Mouse (Mus musculus) thymus, adult 18-20 months (tissue): ENCODE measurements around the gene Ptcd2.

Experiments
- DNase-seq, 2 experiments: peaks; one replicate each; pipeline ENCODE4 v3.0.0; 2022; ENCODE audit warnings: mixed read lengths in 2 of 2

The Ptcd2 gene

DNA sequence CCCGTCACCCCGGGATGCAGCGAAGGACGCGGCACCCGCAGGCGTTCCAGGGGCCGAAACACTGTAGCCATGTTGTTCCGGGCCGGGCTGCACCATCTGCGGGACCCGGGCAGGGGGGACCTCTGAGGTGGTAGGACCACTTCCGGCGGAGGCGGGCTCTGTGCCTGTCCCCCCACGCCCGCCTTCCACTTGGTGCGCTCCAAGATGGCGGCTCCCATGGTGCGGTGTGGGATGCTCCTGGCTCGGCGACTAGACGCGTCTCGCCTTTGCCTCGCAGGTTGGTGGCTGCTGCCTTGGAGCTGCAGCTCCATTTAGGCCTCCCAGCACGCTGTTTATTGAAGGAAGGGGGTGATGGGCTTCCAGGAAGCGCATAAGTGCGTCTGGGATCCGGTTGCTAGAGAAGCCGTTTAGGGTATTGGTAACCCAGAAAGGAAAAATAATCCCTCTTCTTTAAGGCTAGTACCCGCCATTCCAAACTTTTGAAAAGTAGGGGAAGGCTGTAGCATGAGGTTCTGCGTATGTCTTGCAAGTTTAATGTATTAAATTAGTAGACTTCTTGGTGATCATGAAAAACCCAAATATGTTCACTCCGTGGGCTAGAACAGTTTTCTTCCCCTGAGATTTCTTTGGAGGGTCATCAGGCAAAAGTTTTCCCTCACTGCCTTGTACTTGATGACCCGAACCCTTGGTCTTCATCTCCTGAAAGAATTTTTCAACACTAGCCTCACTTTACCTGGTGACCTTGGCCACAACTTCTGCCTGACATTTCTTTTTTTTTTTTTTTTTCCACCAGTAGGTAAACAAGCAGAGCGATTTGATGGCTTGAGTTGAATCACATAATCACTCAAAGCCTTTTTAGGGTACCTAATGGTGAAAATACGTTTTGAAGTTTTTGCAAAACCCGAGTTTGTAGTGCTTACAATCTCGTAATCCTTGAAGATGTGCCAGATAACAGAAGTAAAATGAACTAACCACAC lies at the start of gene Ptcd2, which contains the start of gene Mrps27:
Gene Ptcd2 (minus strand): TSS at position 107 of the 977 bp plus-strand sequence.
Gene Mrps27 (plus strand): TSS at position 188 of the 977 bp plus-strand sequence.
- peak; percentile 95 for DNase-seq

DNA sequence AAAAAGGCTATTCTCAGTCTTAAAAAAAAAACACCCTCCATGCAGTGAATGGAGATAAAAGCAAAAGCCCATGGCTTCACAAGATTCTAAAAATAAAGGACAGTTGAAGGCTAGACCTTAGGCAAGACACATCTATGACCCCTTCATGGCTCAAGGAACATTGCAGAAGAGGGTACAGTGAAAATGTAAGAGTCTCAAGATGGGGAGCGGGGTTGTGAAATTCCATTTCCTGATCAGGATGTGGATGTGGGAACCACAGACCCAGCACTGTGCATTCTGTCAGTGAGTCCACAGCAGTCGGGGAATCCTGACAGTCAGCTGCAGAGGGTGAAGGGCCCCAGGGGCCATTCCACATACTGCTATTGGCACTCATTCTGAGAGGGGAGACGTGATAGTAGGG lies 48.6 kb upstream of the Ptcd2 start:
- DNase-seq, result no peak

DNA sequence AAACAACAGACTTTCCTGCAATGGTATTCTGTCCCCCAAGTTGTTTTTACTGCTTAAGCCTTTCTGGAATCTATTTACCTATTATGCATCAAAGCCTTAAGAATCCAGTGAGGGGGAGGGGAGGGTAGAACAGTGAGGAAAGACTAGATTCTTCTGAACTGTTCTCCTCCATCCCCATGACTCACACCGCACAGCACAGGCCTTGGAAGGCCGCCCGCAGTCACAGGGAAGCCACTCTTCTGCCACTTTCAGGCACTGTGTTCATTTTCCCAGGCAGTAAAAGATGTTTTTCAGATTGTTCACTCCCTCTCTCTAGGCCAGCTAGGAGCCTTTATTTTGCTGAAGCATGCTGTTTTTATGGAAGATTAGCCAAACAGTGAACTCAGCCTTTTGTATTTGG lies 46.9 kb upstream of the Ptcd2 start:
- no peak for DNase-seq

DNA sequence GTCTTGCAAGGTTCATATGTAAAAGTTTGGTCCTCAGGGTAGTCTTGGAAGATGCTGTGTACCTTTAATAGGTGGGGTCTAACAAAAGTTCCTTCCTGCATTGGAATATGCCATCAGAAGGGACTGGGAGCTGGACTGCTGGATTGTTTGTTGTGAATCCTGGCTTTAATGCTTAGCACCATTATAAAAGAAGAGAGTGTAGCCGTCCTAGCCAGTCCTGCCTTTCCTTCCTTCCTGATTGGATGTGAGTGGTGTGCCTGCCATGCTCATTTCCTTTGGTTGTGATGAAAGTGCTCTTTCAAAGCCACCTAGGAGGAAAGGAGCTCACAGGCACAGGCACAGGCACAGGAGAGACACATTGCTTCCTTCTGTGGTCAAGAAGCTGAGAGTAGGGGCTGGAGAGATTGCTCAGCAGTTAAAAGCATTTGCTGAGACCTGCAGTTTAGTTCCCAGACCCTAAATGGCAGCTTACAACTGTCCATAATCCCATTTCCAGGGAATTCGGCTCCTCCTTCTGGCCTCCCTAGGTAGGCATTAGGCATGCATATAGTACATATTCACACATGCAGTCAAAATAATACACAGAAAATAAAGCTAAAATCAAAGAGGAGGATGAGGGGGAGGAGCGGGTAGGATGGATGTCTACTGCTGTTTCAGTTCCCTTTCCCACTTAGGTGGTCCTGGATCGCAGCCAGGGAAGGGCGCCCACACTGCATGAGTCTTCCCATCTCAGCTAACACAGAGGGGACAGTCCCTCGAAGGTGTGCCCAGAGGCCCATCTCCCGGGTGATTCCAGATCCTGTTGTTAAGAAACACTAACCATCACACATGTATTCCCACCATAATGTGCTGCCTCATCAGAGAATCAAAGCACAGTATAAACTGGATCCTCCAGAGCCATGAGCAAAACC lies 43.7 kb upstream of the Ptcd2 start:
- no peak for DNase-seq

DNA sequence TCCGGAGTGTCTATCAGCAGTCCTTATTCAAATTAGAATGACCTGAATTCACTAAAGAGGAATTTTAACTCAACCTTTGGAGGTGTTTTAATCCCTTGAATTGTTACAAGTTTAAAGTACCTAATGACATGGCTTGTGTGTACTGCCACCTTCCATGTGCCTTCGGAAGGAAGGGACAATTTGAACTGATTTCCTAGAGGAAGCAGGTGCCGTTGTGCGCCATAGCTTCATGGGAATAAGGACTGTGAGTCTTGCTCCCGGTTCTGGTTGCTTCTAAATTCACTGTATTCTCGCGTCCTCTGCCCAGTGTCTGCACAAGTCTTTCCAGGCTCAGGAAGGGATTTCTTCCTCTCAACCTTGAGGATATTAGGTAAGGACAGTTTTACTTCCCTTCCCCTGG lies 41.8 kb upstream of the Ptcd2 start:
- no peak for DNase-seq

DNA sequence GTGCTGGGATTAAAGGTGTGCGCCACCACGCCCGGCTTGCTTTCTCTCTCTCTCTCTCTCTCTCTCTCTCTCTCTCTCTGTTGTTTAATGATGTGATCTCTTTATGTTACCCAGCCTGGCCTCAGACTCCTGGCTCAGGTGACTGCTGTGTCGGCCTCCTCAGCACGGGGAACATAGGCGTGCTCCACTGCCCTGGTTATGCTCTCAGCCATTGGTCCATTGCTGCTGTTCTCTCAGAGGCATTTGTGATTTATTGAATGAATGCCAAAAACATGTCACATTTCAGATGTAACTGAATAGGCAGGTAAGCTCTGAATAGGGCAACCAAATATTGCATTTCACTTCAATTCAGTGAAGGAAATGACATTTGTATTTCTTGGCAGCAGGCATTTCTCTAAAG lies 41.4 kb upstream of the Ptcd2 start:
- no peak for DNase-seq

DNA sequence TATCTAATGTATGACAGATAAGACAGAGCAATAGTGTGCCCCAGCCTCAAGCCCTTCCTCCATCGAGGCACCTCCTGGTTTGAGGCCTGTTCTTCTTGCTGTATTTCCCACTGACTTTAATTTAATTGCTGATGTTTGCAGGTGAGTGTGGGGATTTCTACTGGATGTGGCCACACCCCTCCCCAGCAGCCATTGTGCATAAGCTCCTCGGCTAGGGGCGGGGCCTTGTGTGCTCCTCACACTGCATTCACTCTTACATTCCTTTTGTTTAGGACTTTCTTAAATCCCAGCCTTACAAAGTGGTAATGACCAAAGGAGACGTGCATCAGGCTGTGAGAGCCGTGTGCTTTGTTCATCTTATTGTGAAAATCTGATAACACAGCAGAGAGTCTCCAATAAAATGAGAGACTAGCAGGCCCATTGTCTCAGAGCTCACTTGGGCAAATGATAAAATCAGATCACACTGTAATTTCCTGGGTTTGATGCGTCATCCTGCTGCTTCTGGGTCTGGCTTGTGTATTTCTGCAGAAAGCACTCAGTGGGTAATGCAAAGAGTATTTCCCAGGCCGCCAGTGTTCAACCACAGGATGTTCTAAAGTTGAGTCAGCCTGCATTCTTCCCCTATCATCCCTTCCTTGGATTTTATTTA lies 40.2 kb upstream of the Ptcd2 start:
- DNase-seq, result no peak

DNA sequence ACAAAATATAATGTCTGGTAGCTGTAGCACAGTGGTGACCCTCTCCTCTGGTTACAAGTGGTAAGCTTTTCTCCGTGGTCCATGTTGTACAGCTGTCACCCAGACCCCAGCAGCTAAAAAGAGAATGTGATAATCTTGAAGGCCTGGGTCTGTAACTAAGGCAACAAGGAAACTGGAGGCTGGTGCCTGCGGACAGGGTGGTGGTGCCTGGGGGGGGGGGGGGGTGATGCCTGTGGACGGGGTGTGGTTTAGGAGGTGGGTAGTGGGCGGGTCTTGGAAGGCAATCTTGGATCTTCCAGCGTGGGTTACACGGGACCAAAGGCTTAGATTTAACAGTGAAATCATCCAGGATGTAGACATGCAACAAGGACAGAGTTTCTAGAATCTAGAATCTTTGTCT lies 37.9 kb upstream of the Ptcd2 start:
- no peak for DNase-seq

DNA sequence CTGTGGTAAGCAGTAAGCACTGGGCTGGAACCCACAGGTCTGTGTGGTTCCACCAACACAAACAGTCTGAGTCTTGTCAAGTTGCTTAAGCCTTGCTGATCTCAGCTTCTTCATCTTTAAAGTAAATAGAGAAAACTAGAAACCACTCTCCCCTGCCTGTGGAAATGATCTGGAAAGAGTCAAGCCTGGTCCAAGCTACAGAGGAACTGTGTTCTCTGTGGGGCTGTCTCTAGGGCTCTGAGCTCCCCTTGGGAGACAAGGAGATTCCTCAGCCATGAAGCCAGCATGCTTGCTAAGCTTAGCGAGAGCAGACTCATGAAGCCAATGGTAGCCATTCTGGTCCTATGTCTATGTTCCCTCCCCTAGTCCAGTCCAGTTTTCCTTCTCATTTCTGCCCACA lies 33.7 kb upstream of the Ptcd2 start:
- DNase-seq, result no peak

DNA sequence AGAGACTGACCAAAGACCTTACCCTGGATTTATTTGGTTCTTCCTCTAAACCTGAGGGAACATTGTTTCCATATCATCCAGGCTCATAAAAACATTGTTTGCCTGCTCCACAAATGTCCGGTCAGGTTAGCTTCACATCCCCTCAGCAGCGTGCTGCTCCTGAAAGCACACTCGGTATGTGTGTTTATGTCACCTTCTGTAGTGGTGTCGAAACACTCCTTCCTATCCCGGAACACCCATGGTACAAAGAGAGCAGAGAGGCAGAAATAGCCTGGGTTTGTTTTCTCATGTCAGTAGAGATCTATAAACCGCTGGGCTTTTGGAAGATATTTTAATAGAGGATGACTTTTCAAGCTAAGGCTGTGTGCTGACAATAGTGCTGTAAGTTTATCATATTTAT lies 32.5 kb upstream of the Ptcd2 start:
- no peak for DNase-seq

DNA sequence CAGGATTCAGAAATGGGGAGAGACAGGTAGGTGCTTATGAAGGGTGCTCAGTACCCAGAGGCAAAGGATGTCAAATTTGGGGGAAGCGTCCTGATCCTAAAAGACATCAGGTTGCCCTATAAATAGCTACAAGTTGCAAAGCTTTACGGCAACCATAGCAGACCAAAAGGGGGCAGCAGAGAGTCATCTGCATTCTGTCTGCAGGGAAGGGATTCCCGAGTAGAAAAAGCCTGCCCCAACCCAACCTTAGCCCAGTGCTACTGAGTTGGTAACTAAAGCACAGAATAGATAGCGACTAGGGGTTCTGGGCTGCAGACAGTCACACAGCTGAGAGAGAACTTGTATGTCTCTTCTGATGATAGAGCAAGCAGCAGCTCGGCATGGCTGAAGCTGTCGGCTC lies 31.0 kb upstream of the Ptcd2 start:
- DNase-seq, result peak in 1 of 2 experiments; percentile 17

DNA sequence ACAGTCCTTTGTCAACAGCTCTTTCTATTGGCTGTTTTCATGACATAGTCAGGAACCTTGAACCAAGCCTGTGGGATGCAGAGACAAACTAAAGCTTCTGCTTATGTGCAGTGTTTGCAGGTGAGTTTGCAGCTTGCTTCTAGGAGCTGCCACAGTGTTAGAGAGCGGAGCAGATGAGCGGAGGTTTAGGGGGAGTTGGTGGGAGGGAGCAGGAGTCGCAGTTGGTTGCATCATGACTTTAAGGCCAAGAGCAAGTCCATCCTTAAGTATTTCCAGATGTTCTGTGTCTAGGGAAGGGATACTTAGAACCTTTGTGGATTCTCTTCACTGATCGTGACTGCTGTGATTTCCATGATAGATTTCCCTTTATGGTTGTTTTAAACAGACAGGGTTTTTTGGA lies 29.7 kb upstream of the Ptcd2 start:
- no peak for DNase-seq

DNA sequence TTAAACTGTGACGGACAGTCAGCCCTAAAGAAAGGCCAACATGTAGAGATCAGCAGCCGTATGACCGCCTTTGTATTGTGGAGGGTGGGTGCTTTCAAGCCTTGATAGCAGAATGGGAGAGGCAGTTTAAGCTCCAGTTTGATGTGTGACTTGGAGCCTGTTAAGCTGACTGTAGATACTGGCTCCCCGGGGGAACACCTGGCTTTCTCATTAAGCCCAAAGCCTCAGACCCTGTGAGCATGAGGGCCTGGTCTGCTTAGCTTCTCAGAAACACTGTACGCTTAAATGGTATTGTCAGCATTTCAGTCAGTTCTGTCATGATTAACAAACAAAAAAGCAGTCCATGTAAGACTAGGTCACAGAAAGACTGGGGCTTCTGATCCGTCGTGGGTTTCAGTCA lies 29.2 kb upstream of the Ptcd2 start:
- no peak for DNase-seq

DNA sequence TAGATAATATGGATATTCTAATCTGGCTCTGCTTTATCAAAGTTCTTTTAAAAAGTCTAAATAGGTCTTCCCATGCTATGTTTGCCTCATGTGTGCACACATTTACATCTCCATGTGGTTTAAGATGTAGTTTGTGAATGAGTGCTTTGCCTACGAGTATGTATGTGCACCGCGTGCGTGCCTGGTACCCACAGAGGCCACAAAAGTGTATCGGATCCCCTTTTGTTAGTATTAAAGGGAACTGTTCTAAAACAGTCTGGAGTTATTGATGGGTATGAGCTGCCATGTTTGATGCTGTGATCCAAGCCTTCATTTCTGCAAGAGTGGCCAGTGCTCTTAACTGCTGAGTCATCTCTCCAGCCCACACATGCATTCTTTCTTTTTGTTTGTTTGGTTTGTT lies 26.8 kb upstream of the Ptcd2 start:
- DNase-seq, result no peak

DNA sequence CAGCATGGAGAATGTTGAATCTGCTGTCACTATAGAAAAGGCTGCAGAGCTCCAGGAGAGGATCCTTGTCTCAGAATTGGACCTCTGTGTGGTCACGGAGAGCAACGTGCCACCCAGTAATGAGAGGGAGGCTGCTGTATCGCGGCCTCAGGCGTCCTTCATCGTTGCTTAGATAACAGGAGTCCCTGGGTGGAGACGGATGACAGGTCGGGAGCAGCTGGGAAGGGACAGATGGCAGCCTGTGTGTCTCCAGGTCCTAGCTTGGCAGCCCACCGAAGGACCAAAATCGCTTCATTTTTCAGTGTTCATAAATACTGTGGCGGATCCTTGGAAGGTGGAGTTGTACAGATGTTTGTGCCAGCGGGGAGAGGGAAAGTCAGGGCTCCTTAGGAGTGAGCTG lies 24.6 kb upstream of the Ptcd2 start:
- no peak for DNase-seq

DNA sequence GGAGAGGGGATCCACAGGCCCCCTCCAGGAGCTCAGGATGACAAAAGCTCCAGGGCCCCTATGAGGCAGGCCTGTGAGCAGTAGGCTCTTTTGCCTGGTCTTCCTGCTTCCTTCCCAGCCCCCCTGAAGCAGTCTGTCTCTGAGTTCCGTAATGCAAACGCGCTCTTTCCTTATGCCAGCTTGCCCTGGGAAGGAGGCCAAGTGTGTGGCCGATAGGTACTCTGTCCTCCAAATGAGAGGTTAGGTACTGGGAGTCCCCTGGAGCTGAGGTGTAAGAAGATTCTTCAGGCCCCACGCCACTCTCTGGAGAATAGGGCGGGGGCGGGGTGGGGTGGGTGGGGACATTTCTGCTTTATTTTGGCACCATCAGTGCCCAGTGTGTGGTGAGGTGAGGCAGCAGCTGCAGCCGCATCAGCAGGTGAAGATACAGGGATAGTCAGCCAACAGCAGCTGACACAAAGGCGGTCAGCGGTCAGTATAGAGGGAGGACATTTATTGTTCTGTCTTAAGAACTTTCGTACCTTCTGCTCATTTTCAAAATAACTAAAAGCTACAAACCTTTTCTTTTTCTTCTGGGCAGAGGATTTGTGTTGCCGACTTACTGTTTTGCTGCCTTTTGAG lies 23.2 kb upstream of the Ptcd2 start:
- DNase-seq, result no peak

DNA sequence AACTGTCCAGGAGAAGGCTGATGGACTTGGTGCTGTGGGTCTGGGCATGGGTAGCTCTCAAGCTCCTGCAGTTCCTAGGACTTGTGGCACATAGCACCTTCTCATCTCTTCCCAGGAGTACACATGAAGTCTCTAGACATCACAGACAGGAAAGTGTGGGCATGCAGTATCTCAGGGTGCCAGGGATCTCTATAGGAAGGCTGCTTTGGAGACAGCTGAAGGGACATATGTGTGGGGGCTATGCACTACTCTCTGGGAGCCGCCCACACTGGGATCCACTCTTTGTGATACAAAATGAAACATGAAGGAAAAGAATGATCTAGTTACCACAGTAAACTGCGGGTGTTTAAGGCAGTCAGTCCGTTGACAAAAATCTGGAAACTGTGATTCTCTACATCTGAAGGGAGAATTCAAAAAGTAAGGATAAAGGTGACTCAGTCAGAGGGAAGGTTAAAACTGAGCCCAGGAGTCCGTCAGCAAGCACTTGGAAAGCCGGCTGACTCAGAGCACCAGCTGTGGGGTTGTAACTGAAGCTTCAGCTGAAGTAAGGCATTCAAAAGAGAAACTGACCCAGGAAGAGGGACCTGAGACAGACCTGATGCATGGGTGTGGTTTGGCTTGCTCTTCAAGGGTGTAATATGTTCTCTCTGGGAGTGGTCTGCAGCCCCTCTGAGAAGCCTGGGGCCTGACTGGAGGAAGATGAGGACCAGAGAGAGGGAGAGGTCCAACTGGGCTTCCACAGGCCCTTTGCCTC lies 22.1 kb upstream of the Ptcd2 start:
- no peak for DNase-seq

DNA sequence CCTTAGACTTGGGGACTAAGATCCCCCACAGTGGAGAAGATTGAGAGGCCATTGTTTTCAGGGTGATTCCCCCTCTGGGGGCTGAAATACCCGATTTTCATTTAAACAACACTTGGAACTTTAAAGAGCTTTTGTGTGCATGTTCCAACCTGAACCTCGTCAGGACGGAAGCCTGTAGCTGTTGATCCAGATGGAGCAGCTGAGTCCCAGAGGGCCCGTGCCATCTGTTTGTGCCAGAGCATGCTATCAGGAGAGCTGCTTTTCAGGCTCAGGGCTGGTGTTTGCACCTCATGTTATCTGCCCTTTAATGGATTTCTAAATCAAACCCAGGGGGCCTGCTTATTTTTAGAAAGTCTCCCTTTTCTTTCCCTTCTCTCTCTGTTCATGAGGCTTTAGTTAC lies 19.4 kb upstream of the Ptcd2 start:
- no peak for DNase-seq

DNA sequence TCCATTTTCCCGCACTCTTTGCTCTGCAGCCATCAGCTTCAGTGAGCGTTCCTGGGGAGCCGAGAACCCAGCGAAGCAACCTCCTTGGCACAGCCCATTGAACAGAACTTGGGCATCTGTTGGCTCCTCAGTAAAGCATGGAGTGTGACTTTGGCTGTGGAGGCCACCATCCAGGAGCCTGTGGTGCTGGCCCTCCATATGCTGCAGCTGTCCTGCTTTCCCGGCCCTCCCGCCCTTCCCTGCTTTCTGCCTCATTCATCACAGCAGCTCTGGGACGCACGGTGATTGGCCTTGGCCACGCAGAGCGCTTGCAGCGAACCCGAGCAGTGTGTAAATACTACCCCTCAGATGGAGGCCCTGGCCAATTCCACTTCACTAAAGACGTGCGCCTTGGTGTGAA lies 14.4 kb upstream of the Ptcd2 start:
- no peak for DNase-seq

DNA sequence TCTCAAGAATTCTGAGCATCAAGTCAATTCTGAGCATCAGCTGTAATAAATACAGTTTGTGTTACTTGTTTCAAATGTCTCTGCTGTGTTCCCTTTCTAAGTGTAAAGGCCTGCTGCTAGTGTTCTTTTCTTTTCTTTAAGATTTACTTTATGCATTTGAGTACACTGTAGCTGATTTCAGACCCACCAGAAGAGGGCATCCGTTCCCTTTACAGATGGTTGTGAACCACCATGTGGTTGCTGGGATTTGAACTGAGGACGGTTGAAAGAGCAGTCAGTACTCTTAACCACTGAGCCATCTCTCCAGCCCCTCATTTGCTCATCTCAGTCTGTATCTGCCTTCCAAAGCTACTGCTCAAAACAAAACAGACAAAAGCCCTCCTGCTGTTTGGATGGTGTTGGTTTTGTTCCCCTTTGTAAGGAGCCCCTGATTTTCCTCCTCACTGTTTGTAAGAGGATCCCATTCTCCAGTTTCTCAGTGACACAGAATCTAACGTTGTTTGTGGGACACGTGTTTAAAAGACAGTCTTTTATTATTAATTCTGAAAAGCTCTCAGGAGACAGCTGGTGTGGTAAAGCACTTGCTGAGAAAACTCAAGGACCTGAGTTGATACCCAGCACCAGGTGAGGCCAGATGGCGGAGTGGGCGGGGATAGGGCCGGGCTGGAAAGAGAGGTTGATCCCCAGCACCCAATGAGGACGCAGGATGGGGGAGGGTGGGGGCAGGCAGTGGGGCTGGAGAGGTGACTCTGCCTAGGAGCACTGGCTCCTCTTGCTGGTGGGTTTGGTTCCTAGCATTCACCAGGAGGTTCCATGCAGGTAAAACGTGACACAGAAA lies 12.1 kb upstream of the Ptcd2 start:
- no peak for DNase-seq

DNA sequence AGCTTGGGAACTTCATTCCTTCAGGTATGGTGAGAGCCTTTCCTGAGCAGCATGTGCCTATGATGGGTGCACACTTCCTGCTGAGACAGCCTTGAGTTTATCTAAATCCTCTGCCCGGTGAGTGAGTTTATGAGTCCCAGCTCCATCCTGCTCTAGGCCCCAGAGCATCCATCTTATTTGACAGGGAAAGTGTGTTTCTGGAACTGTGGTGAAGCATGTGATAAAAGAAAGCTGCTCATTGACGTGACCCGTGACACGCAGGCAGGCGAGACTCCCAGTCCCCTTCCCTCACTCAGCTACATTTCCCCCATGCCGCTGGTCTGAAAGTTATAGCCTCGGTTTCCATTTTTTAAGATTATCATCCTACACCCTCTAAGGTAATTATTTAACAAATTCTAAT lies 11.4 kb upstream of the Ptcd2 start:
- DNase-seq, result no peak
